Mouse (Mus musculus): Measurements from ENCODE around the gene 1700013G24Rik. TPM values are rescaled to one million over a fixed set of nuclear protein-coding genes. Genes with fewer than 3 reads are reported as not detected.

Gene 1700013G24Rik
- polyA plus RNA-seq, 1 experiment from 2014 or later, result not detected

DNA sequence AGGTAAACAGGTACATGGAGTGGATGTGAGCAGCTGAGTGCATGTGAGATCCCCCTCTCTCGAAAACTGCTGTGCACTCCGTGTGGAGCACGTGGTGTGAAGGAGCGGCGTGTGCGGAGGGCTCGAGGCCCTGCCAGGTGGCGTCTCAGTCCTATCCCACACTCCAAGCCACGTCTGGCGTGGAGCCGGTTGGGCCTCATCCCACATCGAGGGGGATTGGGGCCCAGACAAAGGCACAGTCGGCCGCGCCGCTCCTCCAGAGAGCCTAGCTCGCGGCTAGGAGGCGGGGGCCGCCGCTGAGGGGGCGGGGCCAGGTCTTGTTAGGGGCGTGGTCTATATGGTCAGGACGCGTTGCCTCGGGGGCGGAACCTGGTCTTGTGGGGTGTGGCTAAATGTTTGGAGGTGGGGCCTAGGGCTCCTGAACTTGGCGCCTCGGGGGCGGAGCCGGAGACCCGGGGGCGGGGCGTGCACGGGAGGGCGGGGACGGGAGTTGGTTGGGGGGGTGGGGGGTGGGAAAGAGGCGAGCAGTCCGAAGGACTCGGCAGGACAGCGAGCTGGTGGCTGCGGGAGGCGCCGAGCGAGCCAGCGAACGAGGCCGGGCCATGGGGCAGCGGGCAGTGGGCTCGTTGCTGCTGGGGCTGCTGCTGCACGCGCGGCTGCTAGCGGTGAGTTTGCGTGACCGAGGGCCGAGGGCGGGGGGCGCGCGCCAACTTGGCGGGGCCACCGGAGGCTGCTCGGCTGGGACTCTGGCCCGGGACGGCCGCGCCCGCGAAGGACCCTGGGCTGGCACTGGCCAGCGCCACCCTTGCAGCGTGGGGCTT, 15.4 kb downstream of the 1700013G24Rik start, which contains the start of gene Hspg2:
TSS of gene Hspg2 (plus strand) at position 510 of the 821 bp plus-strand sequence.
- H3K9me3 ChIP-seq (ENCODE audit: low read depth, low read length), result no peaks in the 10 kb centered on the region
- 1% methylated on average over 69 of the region's 72 CpGs for WGBS
- H3K27me3 ChIP-seq (ENCODE audit: insufficient read depth, low read length), result no peaks in the 10 kb centered on the region
- DNase-seq, result peak; percentile 99
- H3K9ac ChIP-seq, result peak within 1 kb of the TSS; percentile 81
- peak within 1 kb of the TSS; percentile 92 for H3K4me3 ChIP-seq (ENCODE audit: low read depth, low read length)
- TF ChIP-seq CTCF (IDR thresholded peaks at IDR 0.05; ENCODE audit: low read depth), result no peak
- H3K4me1 ChIP-seq (ENCODE audit: insufficient read depth), result peaks cover 38% of the 10 kb centered on the region
- peak; percentile 89 for ATAC-seq (ENCODE audit: insufficient read depth)
- peak within 1 kb of the TSS; percentile 83 for H3K27ac ChIP-seq (ENCODE audit: low read depth)
- H3K4me2 ChIP-seq, result peak within 1 kb of the TSS; percentile 74
- H3K36me3 ChIP-seq (ENCODE audit: insufficient read depth), result 0 out of 2 replicates have a peak, but pooled peaks cover 4% of the 10 kb centered on the region

DNA sequence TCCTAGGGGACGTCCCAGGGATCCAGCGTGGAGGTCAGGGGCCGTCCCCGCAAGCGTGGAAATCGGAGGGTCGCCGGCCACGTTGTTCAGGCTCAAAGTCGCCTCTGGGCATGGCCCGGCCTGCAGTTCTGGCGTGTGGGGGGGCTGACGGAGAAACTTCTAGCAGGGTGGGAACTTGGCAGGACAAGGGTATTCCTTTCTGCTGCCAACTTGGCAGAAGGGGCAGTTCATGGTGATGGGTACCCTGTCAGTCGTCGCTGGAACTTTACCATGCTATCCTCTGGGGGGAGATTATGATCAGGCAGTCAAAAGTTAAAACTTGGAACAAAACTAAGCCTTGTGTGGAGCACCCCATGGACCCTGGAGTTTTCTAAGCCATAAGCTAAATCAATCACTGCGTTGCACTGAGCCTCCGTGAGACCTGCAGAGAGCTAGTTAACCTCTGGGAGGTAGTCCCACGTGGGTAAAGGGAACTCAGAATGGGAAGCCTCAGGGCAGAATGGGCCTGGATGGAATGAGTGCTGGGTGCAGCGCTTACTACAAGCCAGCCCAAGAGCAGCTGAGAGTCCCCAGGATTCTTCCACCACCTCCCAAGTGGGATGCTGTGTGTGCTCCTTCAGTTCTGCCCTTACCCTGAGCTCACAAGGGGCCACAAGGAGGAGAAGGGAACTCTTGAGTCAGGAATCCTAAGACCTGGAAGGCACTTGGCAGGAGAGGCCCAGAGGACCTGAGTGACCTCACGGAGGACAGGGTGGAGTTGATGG, 16.2 kb downstream of the 1700013G24Rik start:
- ATAC-seq (ENCODE audit: insufficient read depth), result peak; percentile 1; the same call in 1 of the 2 replicates
- Histone ChIP-seq H3K4me1 (ENCODE audit: insufficient read depth) (peaks cover 46% of the 10 kb centered on the region), H3K27ac (ENCODE audit: low read depth) (peak overlapping the region; percentile 83), H3K27me3 (ENCODE audit: insufficient read depth, low read length) (no peaks in the 10 kb centered on the region), H3K9me3 (ENCODE audit: low read depth, low read length) (no peaks in the 10 kb centered on the region), H3K36me3 (ENCODE audit: insufficient read depth) (0 out of 2 replicates have a peak, but pooled peaks cover 4% of the 10 kb centered on the region), H3K9ac (peak overlapping the region; percentile 81), H3K4me2 (peak overlapping the region; percentile 74), H3K4me3 (ENCODE audit: low read depth, low read length) (peak overlapping the region; percentile 92)
- TF ChIP-seq CTCF (IDR thresholded peaks at IDR 0.05; ENCODE audit: low read depth), result peak; percentile 21
- 2% methylated on average over 20 of the region's 20 CpGs for WGBS
- DNase-seq, result no peak

DNA sequence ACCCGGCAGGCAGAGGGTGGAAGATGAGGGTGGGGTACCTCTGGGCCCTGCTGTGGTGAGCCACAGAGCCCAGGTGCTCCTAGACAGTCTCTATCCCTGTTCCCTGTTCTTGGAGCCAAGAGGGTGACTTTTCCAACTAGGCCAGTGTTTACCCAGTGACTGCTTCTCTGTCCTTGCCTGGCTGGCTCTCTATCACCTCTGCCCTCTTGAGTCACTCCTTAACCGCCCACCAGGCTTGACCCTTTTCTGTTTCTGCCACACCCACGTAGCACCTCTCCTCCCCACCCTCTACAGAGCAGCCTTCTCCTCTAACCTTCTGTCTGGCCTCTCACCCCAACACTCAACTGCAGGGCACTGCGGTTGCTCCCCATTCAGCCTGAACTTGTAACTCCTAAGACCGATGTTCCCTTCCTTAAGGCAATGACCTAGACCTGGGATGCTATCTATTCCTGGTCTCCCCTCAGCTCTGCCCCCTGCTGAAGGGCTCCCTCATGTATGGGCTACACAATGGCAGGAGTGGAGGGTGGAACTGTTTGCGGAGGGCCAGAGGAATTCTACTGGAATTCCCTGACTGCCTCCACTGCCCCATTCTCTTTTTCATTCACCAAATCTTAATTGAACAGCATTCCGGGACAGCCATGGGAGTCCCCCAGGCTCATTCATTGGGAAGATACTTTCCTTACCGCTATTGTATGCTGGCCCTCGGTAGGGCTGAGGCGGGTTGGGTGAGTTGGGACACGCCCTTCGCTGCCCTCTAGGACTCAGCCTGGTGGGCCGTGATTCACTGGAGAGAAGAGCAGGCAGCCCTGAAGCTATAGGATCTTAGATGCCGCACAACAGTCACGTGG, 17.0 kb downstream of the 1700013G24Rik start:
- Histone ChIP-seq H3K9ac (peak overlapping the region; percentile 81), H3K36me3 (ENCODE audit: insufficient read depth) (0 out of 2 replicates have a peak, but pooled peaks cover 4% of the 10 kb centered on the region), H3K4me2 (peak overlapping the region; percentile 74), H3K27me3 (ENCODE audit: insufficient read depth, low read length) (no peaks in the 10 kb centered on the region), H3K9me3 (ENCODE audit: low read depth, low read length) (no peaks in the 10 kb centered on the region), H3K27ac (ENCODE audit: low read depth) (peak overlapping the region; percentile 83), H3K4me1 (ENCODE audit: insufficient read depth) (peaks cover 48% of the 10 kb centered on the region), H3K4me3 (ENCODE audit: low read depth, low read length) (peak overlapping the region; percentile 92)
- ATAC-seq (ENCODE audit: insufficient read depth), result no peak; the same call in 1 of the 2 replicates
- TF ChIP-seq CTCF (IDR thresholded peaks at IDR 0.05; ENCODE audit: low read depth), result peak; percentile 42
- 38% methylated on average over 15 of the region's 15 CpGs for WGBS
- no peak for DNase-seq

DNA sequence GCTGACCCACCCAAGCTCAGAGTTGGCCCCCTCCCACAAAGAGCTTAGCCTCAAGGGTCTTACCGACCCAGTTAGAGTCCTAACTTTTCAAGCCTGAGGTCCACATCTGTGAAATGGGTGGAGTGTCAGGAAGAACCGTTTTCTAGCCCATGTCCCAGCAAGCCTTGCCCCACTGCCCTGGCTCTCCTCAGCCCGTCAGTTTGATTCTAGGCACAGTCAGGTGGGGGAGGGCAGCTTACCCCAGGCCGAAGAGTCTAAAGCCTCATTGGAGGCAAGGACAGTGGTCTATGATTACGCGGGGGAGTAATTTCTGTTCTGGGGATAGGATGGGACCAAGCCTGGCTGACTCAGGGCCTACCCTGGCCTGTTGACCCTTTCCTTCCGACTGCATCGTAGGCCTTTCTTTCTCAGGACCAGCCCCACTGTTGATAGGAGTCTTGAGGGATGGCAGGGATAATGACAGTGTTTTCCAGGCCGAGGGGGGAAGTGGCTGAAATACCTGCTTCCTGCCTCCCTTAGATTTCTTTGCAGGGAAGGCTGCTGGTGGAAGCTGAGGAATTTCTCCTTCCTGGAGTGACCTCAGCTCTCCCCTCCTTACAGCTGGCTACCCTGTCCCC, 17.7 kb downstream of the 1700013G24Rik start:
- 43% methylated on average over 9 of the region's 9 CpGs for WGBS
- TF ChIP-seq CTCF (IDR thresholded peaks at IDR 0.05; ENCODE audit: low read depth), result no peak
- Histone ChIP-seq H3K9ac (peak overlapping the region; percentile 81), H3K27ac (ENCODE audit: low read depth) (peak overlapping the region; percentile 83), H3K9me3 (ENCODE audit: low read depth, low read length) (no peaks in the 10 kb centered on the region), H3K27me3 (ENCODE audit: insufficient read depth, low read length) (no peaks in the 10 kb centered on the region), H3K4me2 (peak overlapping the region; percentile 74), H3K4me3 (ENCODE audit: low read depth, low read length) (peak overlapping the region; percentile 92), H3K36me3 (ENCODE audit: insufficient read depth) (0 out of 2 replicates have a peak, but pooled peaks cover 4% of the 10 kb centered on the region), H3K4me1 (ENCODE audit: insufficient read depth) (peaks cover 55% of the 10 kb centered on the region)
- DNase-seq (peak; percentile 46), ATAC-seq (ENCODE audit: insufficient read depth) (no peak)

DNA sequence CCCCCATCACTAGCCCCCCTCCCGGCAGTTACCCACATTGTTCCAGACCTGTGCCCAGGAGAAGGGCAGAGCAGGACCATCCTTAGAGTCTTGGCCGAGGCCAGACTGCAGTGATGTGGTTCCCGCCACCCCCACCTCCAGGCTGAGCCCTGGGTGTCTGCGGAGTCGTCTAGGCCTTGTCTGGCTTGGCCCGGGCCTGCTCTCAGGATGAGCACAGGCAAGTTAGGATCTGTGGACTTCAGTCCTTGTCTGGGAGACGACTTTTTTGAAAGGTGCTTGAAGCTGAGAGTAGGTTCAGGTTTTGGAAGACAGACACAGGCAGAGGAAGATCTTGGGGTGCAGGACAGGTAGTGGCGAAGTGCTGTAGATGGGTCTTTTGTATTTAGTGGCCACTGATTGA, 18.2 kb downstream of the 1700013G24Rik start:
- WGBS, result 47% methylated on average over 8 of the region's 8 CpGs

DNA sequence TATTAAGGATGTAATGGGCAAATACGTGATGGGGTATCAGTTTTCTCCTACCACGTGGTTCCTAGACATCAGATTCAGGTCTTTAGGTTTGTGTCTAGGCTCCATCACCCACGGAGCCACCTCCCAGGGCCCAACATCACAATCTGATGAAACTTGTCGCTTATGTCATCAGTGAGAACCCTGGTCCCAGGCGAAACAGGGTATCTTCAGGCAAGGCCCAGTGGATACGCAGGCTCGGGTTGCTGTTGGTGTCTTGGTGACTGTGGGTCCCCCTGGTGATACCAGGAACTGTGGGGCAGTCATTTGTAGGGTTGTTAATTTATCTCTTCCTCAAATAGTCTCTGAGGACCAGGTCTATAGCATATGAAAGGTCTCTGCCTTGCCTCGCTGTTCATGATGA, 20.2 kb downstream of the 1700013G24Rik start:
- Histone ChIP-seq H3K4me2 (peak overlapping the region; percentile 36; the same call in 1 of the 2 replicates), H3K27me3 (ENCODE audit: insufficient read depth, low read length) (no peaks in the 10 kb centered on the region), H3K4me3 (ENCODE audit: low read depth, low read length) (no peak overlapping the region), H3K9me3 (ENCODE audit: low read depth, low read length) (no peaks in the 10 kb centered on the region), H3K9ac (no peak overlapping the region), H3K27ac (ENCODE audit: low read depth) (peak overlapping the region; percentile 77; the same call in 1 of the 2 replicates), H3K4me1 (ENCODE audit: insufficient read depth) (peaks cover 62% of the 10 kb centered on the region), H3K36me3 (ENCODE audit: insufficient read depth) (0 out of 2 replicates have a peak, but pooled peaks cover 4% of the 10 kb centered on the region)
- 72% methylated on average over 8 of the region's 8 CpGs for WGBS
- no peak for TF ChIP-seq CTCF (IDR thresholded peaks at IDR 0.05; ENCODE audit: low read depth)
- DNase-seq (no peak), ATAC-seq (ENCODE audit: insufficient read depth) (no peak)

More for the DNA sequence above, 18.2 kb downstream of the 1700013G24Rik start:
- no peaks in the 10 kb centered on the region for H3K9me3 ChIP-seq (ENCODE audit: low read depth, low read length)
- H3K4me1 ChIP-seq (ENCODE audit: insufficient read depth), result peaks cover 60% of the 10 kb centered on the region
- peak overlapping the region; percentile 92; the same call in 1 of the 2 replicates for H3K4me3 ChIP-seq (ENCODE audit: low read depth, low read length)
- H3K27ac ChIP-seq (ENCODE audit: low read depth), result peak overlapping the region; percentile 83
- peak overlapping the region; percentile 74 for H3K4me2 ChIP-seq
- ATAC-seq (ENCODE audit: insufficient read depth), result no peak
- no peak for TF ChIP-seq CTCF (IDR thresholded peaks at IDR 0.05; ENCODE audit: low read depth)
- DNase-seq, result no peak
- no peaks in the 10 kb centered on the region for H3K27me3 ChIP-seq (ENCODE audit: insufficient read depth, low read length)
- H3K9ac ChIP-seq, result peak overlapping the region; percentile 81; the same call in 1 of the 2 replicates
- H3K36me3 ChIP-seq (ENCODE audit: insufficient read depth), result 0 out of 2 replicates have a peak, but pooled peaks cover 4% of the 10 kb centered on the region
